Mouse (Mus musculus): ENCODE measurements around the gene Gpsm3. TPM values are rescaled to one million over a fixed set of nuclear protein-coding genes. Genes with fewer than 3 reads are reported as not detected.

The Gpsm3 gene
- total RNA-seq, 2 experiments from 2014 or later = 3.2 to 5.0 TPM

- no peak for DNase-seq
Measured at GRCm38 (mm10) chr17:34583397-34583796, 6.2 kb upstream of the Gpsm3 start.

- no peak for DNase-seq
Measured at GRCm38 (mm10) chr17:34583819-34584218, 5.8 kb upstream of the Gpsm3 start.

- no peak for DNase-seq
Measured at GRCm38 (mm10) chr17:34585121-34585520, 4.5 kb upstream of the Gpsm3 start.

GRCm38 (mm10) chr17:34585877-34586771 is 3.5 kb upstream of the Gpsm3 start:
- DNase-seq = no peak

- peak; percentile 90 for DNase-seq
Measured at GRCm38 (mm10) chr17:34586796-34587422, 2.7 kb upstream of the Gpsm3 start.

- DNase-seq = peak; percentile 98
Measured at GRCm38 (mm10) chr17:34587423-34587811, 2.2 kb upstream of the Gpsm3 start.

GRCm38 (mm10) chr17:34587814-34588213 is 1.8 kb upstream of the Gpsm3 start:
- no peak for DNase-seq

GRCm38 (mm10) chr17:34588767-34589166 is 839 bp upstream of the Gpsm3 start:
- DNase-seq = no peak

GRCm38 (mm10) chr17:34589206-34589605 is 400 bp upstream of the Gpsm3 start:
- DNase-seq = no peak

GRCm38 (mm10) chr17:34590154-34590987 is 765 bp downstream of the Gpsm3 start:
- DNase-seq = no peak

- no peak for DNase-seq
Measured at GRCm38 (mm10) chr17:34591029-34591993, 1.7 kb downstream of the Gpsm3 start, which contains the start of gene Pbx2. Pbx2 (plus strand) TSS chr17:34591266.

GRCm38 (mm10) chr17:34591994-34592375 is 2.4 kb downstream of the Gpsm3 start:
- DNase-seq = peak; percentile 94

- peak; percentile 39 for DNase-seq
Measured at GRCm38 (mm10) chr17:34592581-34593549, 3.3 kb downstream of the Gpsm3 start.

- peak; percentile 42 for DNase-seq
Measured at GRCm38 (mm10) chr17:34593752-34594525, 4.3 kb downstream of the Gpsm3 start.

- DNase-seq = no peak
Measured at GRCm38 (mm10) chr17:34596098-34596497, 6.5 kb downstream of the Gpsm3 start.

GRCm38 (mm10) chr17:34597566-34598095 is 8.0 kb downstream of the Gpsm3 start, which contains the start of gene Ager:
Ager (plus strand) TSS chr17:34597862.
- no peak for DNase-seq

GRCm38 (mm10) chr17:34599891-34600290 is 10.3 kb downstream of the Gpsm3 start:
- DNase-seq = no peak

GRCm38 (mm10) chr17:34601796-34602195 is 12.2 kb downstream of the Gpsm3 start:
- no peak for DNase-seq
